Mouse (Mus musculus) E14TG2a.4 (cell line): ENCODE measurements around the gene Sdccag8.

Experiments used
- H3K27me3 ChIP-seq: 2 replicates; pipeline ENCODE4 v1.6.1; 2014; ENCODE audit warnings: low read length, control low read depth; ENCODE audit not compliant: insufficient read depth
- H3K36me3 ChIP-seq: 2 replicates; pipeline ENCODE4 v1.6.1; 2014; ENCODE audit warnings: low read length, control low read depth; ENCODE audit not compliant: insufficient read depth
- H3K4me1 ChIP-seq: replicated peaks from 2 replicates; pipeline ENCODE4 v1.6.1; 2014; ENCODE audit warnings: low read depth, low read length, control low read depth
- H3K4me3 ChIP-seq: replicated peaks from 2 replicates; pipeline ENCODE4 v1.5.1; 2014; ENCODE audit warnings: mild to moderate bottlenecking, low read length
- H3K9me3 ChIP-seq: 2 replicates; pipeline ENCODE4 v1.6.1; 2014; ENCODE audit warnings: low read length, control low read depth
- CTCF ChIP-seq: conservative IDR thresholded peaks from 2 replicates; pipeline ENCODE4 v1.5.1; 2014; ENCODE audit warnings: low read length
- NANOG ChIP-seq: IDR thresholded peaks from 2 replicates; pipeline ENCODE4 v1.6.1; 2014; ENCODE audit warnings: borderline replicate concordance, low read length, mixed read lengths
- POU5F1 ChIP-seq: IDR thresholded peaks from 2 replicates; pipeline ENCODE4 v1.6.1; 2014; ENCODE audit warnings: low read length, borderline replicate concordance

Gene Sdccag8

GRCm38 (mm10) chr1:177030669-177031068 lies 216.2 kb downstream of the Sdccag8 start:
- TF ChIP-seq NANOG (no peak), CTCF (no peak), POU5F1 (no peak)
- no peaks in the 10 kb centered on the region for H3K27me3 ChIP-seq

GRCm38 (mm10) chr1:177031196-177031595 lies 216.7 kb downstream of the Sdccag8 start:
- Histone ChIP-seq H3K4me3 (no peak overlapping the region), H3K36me3 (no peaks in the 10 kb centered on the region), H3K27me3 (no peaks in the 10 kb centered on the region), H3K9me3 (no peaks in the 10 kb centered on the region), H3K4me1 (no peaks in the 10 kb centered on the region)
- no peak for TF ChIP-seq CTCF
- TF ChIP-seq POU5F1: no peak
- TF ChIP-seq NANOG: no peak

More at GRCm38 (mm10) chr1:177030669-177031068, 216.2 kb downstream of the Sdccag8 start:
- H3K4me1 ChIP-seq: no peaks in the 10 kb centered on the region
- H3K9me3 ChIP-seq: no peaks in the 10 kb centered on the region
- no peaks in the 10 kb centered on the region for H3K36me3 ChIP-seq
- no peak overlapping the region for H3K4me3 ChIP-seq

GRCm38 (mm10) chr1:177032233-177032632 lies 217.8 kb downstream of the Sdccag8 start:
- Histone ChIP-seq H3K36me3 (no peaks in the 10 kb centered on the region), H3K9me3 (no peaks in the 10 kb centered on the region), H3K4me1 (no peaks in the 10 kb centered on the region), H3K27me3 (no peaks in the 10 kb centered on the region), H3K4me3 (no peak overlapping the region)
- TF ChIP-seq POU5F1: no peak
- TF ChIP-seq CTCF: no peak
- no peak for TF ChIP-seq NANOG

GRCm38 (mm10) chr1:177035460-177035859 lies 221.0 kb downstream of the Sdccag8 start:
- no peaks in the 10 kb centered on the region for H3K4me1 ChIP-seq
- no peaks in the 10 kb centered on the region for H3K27me3 ChIP-seq
- no peaks in the 10 kb centered on the region for H3K9me3 ChIP-seq
- no peaks in the 10 kb centered on the region for H3K36me3 ChIP-seq
- no peak overlapping the region for H3K4me3 ChIP-seq
- no peak for TF ChIP-seq NANOG
- TF ChIP-seq POU5F1: no peak
- no peak for TF ChIP-seq CTCF

- no peaks in the 10 kb centered on the region for H3K27me3 ChIP-seq
- H3K4me1 ChIP-seq: no peaks in the 10 kb centered on the region
- no peak overlapping the region for H3K4me3 ChIP-seq
- no peaks in the 10 kb centered on the region for H3K36me3 ChIP-seq
- H3K9me3 ChIP-seq: no peaks in the 10 kb centered on the region
- no peak for TF ChIP-seq POU5F1
Observed at GRCm38 (mm10) chr1:177038383-177038782, 223.9 kb downstream of the Sdccag8 start.

- no peak for TF ChIP-seq NANOG
Observed at GRCm38 (mm10) chr1:177039093-177039674, 224.7 kb downstream of the Sdccag8 start.

GRCm38 (mm10) chr1:177040058-177040457 lies 225.6 kb downstream of the Sdccag8 start:
- H3K4me1 ChIP-seq: no peaks in the 10 kb centered on the region
- H3K36me3 ChIP-seq: no peaks in the 10 kb centered on the region
- no peaks in the 10 kb centered on the region for H3K27me3 ChIP-seq
- no peaks in the 10 kb centered on the region for H3K9me3 ChIP-seq
- TF ChIP-seq NANOG (no peak), CTCF (no peak), POU5F1 (no peak)
- no peak overlapping the region for H3K4me3 ChIP-seq

More at GRCm38 (mm10) chr1:177039093-177039674, 224.7 kb downstream of the Sdccag8 start:
- Histone ChIP-seq H3K4me1 (no peaks in the 10 kb centered on the region), H3K27me3 (no peaks in the 10 kb centered on the region), H3K4me3 (no peak overlapping the region), H3K36me3 (no peaks in the 10 kb centered on the region), H3K9me3 (no peaks in the 10 kb centered on the region)

GRCm38 (mm10) chr1:177045885-177046284 lies 231.4 kb downstream of the Sdccag8 start:
- H3K4me3 ChIP-seq: no peak overlapping the region
- no peaks in the 10 kb centered on the region for H3K36me3 ChIP-seq
- H3K27me3 ChIP-seq: no peaks in the 10 kb centered on the region
- TF ChIP-seq POU5F1 (no peak), CTCF (no peak), NANOG (no peak)
- H3K4me1 ChIP-seq: no peaks in the 10 kb centered on the region
- H3K9me3 ChIP-seq: no peaks in the 10 kb centered on the region

GRCm38 (mm10) chr1:177046963-177047362 lies 232.5 kb downstream of the Sdccag8 start:
- H3K36me3 ChIP-seq: no peaks in the 10 kb centered on the region
- H3K9me3 ChIP-seq: no peaks in the 10 kb centered on the region
- no peaks in the 10 kb centered on the region for H3K4me1 ChIP-seq
- TF ChIP-seq NANOG: no peak
- TF ChIP-seq CTCF: no peak
- H3K4me3 ChIP-seq: no peak overlapping the region
- H3K27me3 ChIP-seq: no peaks in the 10 kb centered on the region
